Mouse (Mus musculus) kidney, adult 2 months (tissue): ENCODE data around the gene Rab3gap1.
"Not testable (repeated sequence)": the region's sequence is repeated elsewhere in the genome, so short reads cannot be mapped to it uniquely, and the experiment has no call there.

Experiments
- CTCF ChIP-seq: fragments of 200-500 bp; conservative IDR thresholded peaks from 2 replicates; pipeline ENCODE4 v1.5.1; 2011; ENCODE audit warnings: low read depth, mild to moderate bottlenecking, control low read depth, low read length, moderate library complexity, mixed read lengths; ENCODE audit not compliant: insufficient read depth, insufficient read length
- POLR2A ChIP-seq: fragments of 200-500 bp; IDR thresholded peaks from one replicate; pipeline ENCODE4 v1.6.1; 2011; ENCODE audit warnings: low read depth, low read length, control low read depth

- TF ChIP-seq CTCF, POLR2A: not testable (repeated sequence)
Observed at GRCm38 (mm10) chr1:127954198-127954597, 85.6 kb downstream of the Rab3gap1 start.
